Mouse (Mus musculus) C2C12 (cell line): ENCODE measurements around the gene Cdh4. TPM values are rescaled to one million over a fixed set of nuclear protein-coding genes. Genes with fewer than 3 reads are reported as not detected.

Source experiments
- H3K27me3 ChIP-seq: one replicate; pipeline ENCODE4 v1.6.1; 2011; ENCODE audit not compliant: control insufficient read depth, insufficient read depth, insufficient read length
- H3K36me3 ChIP-seq: one replicate; pipeline ENCODE4 v1.6.1; 2011; ENCODE audit not compliant: control insufficient read depth, insufficient read depth
- H3K4me3 ChIP-seq: one replicate; pipeline ENCODE4 v1.5.1; 2011; ENCODE audit warnings: mild to moderate bottlenecking, control low read depth; ENCODE audit not compliant: poor library complexity, insufficient read depth, severe bottlenecking
- H3K79me2 ChIP-seq: one replicate; pipeline ENCODE4 v1.6.1; 2011; ENCODE audit not compliant: control insufficient read depth, insufficient read depth
- H3K79me3 ChIP-seq: one replicate; pipeline ENCODE4 v1.6.1; 2011; ENCODE audit warnings: low read depth, control low read depth
- H3ac ChIP-seq: one replicate; pipeline ENCODE3; 2011; ENCODE audit warnings: low read depth; ENCODE audit not compliant: control insufficient read depth, insufficient read length
- CEBPB ChIP-seq: IDR thresholded peaks from one replicate; pipeline ENCODE4 v1.6.1; 2011; ENCODE audit warnings: low read depth, mild to moderate bottlenecking, control low read depth, moderate library complexity
- CTCF ChIP-seq: IDR thresholded peaks from one replicate; pipeline ENCODE4 v1.5.1; 2011; ENCODE audit not compliant: control insufficient read depth, insufficient read depth, insufficient read length
- FOSL1 ChIP-seq: IDR thresholded peaks from one replicate; pipeline ENCODE4 v1.8.0; 2011; ENCODE audit warnings: mild to moderate bottlenecking, low read length; ENCODE audit not compliant: poor library complexity, insufficient read depth, severe bottlenecking
- MAX ChIP-seq: IDR thresholded peaks from one replicate; pipeline ENCODE4 v1.6.1; 2011; ENCODE audit warnings: mild to moderate bottlenecking, control low read depth
- MYOD1 ChIP-seq: IDR thresholded peaks from one replicate; pipeline ENCODE4 v1.6.1; 2011; ENCODE audit warnings: low read depth; ENCODE audit not compliant: control insufficient read depth, insufficient read length
- MYOG ChIP-seq: IDR thresholded peaks from one replicate; pipeline ENCODE4 v1.6.1; 2011; ENCODE audit not compliant: control insufficient read depth, insufficient read length; ENCODE audit errors: extremely low read depth
- USF1 ChIP-seq: IDR thresholded peaks from one replicate; pipeline ENCODE4 v1.6.1; 2011; ENCODE audit warnings: low read depth, mild to moderate bottlenecking, control low read depth, moderate library complexity
- polyA plus RNA-seq: library from polyadenylated mRNA; unstranded; fragments of >200 nt; fragmentation: generic; extraction: Trizol; gene quantifications from one replicate; pipeline ENCODE4 v1.2.1, GENCODE M21; 2012; ENCODE audit warnings: missing spikeins

Gene Cdh4
- polyA plus RNA-seq, 1 experiment: not detected

DNA sequence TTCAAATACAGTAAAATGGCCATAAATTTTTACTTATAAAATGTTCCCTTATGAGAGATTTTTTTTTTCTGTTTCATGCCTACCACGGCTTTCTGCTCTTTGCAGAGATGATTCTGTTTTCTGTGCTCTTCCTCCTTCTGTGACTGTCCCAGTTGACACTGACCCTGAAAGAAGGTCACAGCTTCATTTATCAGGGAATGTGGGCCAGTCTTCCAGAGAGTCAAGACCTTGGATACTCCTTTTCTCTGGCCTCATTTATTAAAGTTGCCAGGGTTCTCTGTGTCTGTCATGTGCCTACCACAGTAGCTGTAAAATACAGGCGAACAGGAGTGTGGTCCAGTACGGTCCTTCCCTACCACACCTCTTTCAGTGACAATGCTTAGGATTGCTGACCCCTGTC is 162.5 kb downstream of the Cdh4 start:
- Histone ChIP-seq H3ac (no peak overlapping the region), H3K79me2 (no peaks in the 10 kb centered on the region), H3K4me3 (no peak overlapping the region), H3K79me3 (no peaks in the 10 kb centered on the region), H3K36me3 (no peaks in the 10 kb centered on the region), H3K27me3 (no peaks in the 10 kb centered on the region)
- TF ChIP-seq MAX: no peak
- TF ChIP-seq USF1: no peak
- TF ChIP-seq CEBPB: no peak
- TF ChIP-seq MYOG: no peak

DNA sequence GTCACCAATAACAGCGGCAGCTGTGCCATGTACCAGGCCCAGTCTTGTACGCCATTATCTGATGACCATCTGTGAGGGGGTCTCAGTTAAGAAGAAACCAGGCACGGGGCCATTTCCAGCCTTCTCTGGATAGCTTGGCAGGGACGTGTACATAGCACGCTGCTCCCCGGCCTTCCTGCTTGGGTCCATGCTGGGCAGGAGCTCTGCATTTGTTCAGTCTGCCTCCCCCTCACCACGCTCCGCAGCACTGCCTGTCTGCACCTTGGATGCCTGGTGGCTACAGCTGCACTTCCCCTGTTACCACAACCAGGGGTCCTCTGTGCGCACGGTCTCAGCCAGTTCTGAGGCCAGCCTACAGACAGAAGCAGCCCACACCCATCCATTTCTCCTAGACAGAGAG is 163.0 kb downstream of the Cdh4 start:
- no peaks in the 10 kb centered on the region for H3K79me3 ChIP-seq
- H3K36me3 ChIP-seq: no peaks in the 10 kb centered on the region
- H3K79me2 ChIP-seq: no peaks in the 10 kb centered on the region
- H3ac ChIP-seq: no peak overlapping the region
- no peak overlapping the region for H3K4me3 ChIP-seq
- TF ChIP-seq CEBPB: no peak
- no peak for TF ChIP-seq FOSL1
- no peak for TF ChIP-seq MYOG
- no peak for TF ChIP-seq USF1
- TF ChIP-seq MYOD1: no peak
- TF ChIP-seq CTCF: no peak
- no peak for TF ChIP-seq MAX
- no peaks in the 10 kb centered on the region for H3K27me3 ChIP-seq

DNA sequence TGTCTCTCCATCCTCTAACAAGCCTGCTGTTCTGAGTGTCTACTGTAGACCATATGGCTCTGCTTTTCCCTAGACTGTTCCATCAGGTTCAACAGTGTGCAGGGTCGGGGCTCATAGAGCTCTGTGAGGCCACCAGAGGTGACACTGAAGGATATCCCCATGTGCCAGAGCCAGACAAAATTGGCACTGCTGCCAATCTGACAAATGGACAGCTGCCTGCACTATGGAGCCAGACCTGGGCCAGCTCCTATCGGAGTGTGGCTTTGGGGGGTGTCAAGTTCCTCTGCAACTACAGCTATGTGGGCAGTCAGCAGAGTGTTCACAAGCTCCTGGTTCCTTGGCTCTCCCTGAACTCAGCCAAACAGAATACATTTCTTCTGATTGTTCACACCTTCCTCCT is 164.1 kb downstream of the Cdh4 start:
- H3K79me2 ChIP-seq: no peaks in the 10 kb centered on the region
- TF ChIP-seq MAX (no peak), FOSL1 (no peak), USF1 (no peak), CEBPB (no peak), MYOG (no peak), MYOD1 (no peak), CTCF (no peak)

DNA sequence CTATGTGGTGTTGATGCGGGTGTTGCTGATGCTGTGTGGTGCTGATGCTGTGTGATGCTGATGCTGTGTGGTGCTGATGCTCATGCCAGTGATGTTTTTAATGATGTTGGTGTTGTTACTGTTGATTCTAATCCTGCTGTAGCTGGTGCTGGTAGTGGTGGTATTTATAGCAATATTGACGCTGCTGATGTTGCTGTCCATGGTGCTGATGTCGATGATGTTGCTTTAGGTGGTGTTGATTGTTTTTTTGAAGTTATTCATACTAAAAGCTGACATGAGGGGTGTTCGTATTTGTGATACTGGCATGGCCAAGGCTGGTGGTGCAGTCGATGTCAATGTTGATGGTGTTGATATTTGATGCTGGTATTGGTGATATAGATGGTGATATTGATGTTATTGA is 173.7 kb downstream of the Cdh4 start:
- TF ChIP-seq CEBPB (no peak), FOSL1 (no peak), CTCF (no peak), MYOD1 (no peak), MAX (no peak), USF1 (no peak), MYOG (no peak)
- Histone ChIP-seq H3K27me3 (no peaks in the 10 kb centered on the region), H3ac (no peak overlapping the region), H3K4me3 (no peak overlapping the region), H3K36me3 (no peaks in the 10 kb centered on the region), H3K79me2 (no peaks in the 10 kb centered on the region), H3K79me3 (no peaks in the 10 kb centered on the region)

More for the DNA sequence above, 164.1 kb downstream of the Cdh4 start:
- Histone ChIP-seq H3K36me3 (no peaks in the 10 kb centered on the region), H3K4me3 (no peak overlapping the region), H3ac (no peak overlapping the region), H3K27me3 (no peaks in the 10 kb centered on the region), H3K79me3 (no peaks in the 10 kb centered on the region)

DNA sequence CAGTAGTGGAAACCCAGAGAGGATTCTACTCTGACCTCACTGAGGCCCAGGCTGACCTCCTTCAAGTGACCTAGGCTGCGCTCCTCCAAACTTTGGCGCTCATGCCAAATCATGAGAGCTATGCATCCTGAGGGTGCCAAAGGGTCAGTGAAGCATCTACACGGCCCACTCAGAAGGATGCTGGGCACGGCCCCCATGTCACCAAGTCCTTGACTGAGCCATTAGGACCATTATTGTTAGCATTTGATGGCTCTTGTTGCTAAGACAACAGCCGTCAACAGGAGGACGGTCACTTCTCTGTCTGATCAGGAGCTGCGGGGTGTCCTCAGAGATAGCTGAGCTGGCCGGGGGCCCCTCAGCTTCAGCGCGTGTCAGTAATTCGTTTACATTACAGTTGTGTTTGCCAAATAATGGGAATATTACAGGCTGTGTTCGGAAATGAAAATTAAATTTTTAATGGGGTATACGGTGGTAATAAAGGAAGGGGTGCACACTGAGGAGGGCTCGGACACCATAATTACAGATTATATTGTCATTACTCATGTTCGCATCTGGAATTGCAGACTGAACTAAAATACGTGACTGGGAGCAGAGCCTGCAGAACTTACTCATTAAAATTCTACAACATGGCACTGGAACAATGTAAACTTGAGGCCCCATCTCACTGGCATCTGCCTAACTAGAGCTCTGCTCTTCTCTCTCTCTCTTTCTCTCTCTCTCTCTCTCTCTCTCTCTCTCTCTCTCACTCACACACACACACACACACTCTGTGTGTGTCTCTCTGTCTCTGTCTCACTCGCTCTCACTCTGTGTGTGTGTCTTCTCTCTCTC is 181.6 kb downstream of the Cdh4 start:
- Histone ChIP-seq H3K27me3 (no peaks in the 10 kb centered on the region), H3K4me3 (no peak overlapping the region), H3K79me2 (no peaks in the 10 kb centered on the region), H3K79me3 (no peaks in the 10 kb centered on the region), H3ac (no peak overlapping the region), H3K36me3 (no peaks in the 10 kb centered on the region)
- TF ChIP-seq CTCF: no peak
- no peak for TF ChIP-seq MYOG
- no peak for TF ChIP-seq USF1
- no peak for TF ChIP-seq MYOD1
- TF ChIP-seq MAX: no peak
- TF ChIP-seq FOSL1: no peak
- TF ChIP-seq CEBPB: no peak

DNA sequence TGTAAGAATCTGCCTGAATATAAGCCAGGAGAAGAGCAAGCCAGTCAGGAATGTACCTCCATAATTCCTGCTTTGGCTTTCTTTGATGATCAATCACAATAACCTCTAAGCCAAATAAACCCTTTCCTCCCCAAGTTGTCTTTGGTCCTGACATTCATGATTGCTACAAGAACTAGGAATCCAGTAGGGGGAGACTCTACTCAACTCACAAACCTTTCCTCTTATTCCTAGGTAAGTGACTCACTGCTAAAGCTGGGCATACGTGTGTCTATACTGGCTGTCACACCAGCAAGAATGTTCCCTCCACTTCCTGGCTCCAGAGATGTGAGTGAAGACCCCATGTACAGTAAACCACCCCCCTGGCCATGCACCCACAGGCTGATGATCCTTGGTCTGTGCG is 185.3 kb downstream of the Cdh4 start:
- H3K27me3 ChIP-seq: no peaks in the 10 kb centered on the region
- no peaks in the 10 kb centered on the region for H3K36me3 ChIP-seq
- H3K79me3 ChIP-seq: no peaks in the 10 kb centered on the region
- no peak overlapping the region for H3K4me3 ChIP-seq
- no peak for TF ChIP-seq MYOD1
- TF ChIP-seq MAX: no peak
- no peak for TF ChIP-seq MYOG
- no peak for TF ChIP-seq FOSL1
- TF ChIP-seq CTCF: no peak
- TF ChIP-seq CEBPB: no peak
- no peak for TF ChIP-seq USF1
- no peaks in the 10 kb centered on the region for H3K79me2 ChIP-seq
- H3ac ChIP-seq: no peak overlapping the region
